Mouse (Mus musculus): Measurements from ENCODE around the gene Snrnp70.

Gene Snrnp70

GRCm38 (mm10) chr7:45335056-45335455 is 60.5 kb downstream of the Snrnp70 start, which contains the start of gene Hrc:
Hrc (plus strand) TSS chr7:45335290.
- DNase-seq, result no peak

GRCm38 (mm10) chr7:45334605-45335004 is 60.9 kb downstream of the Snrnp70 start:
- DNase-seq, result no peak

GRCm38 (mm10) chr7:45333431-45333982 is 62.0 kb downstream of the Snrnp70 start, which contains the start of gene Trpm4:
Trpm4 (minus strand) TSS chr7:45333780.
- peak; percentile 94 for DNase-seq

- DNase-seq, result peak; percentile 76
Measured at GRCm38 (mm10) chr7:45332685-45333425, 62.7 kb downstream of the Snrnp70 start.

DNA sequence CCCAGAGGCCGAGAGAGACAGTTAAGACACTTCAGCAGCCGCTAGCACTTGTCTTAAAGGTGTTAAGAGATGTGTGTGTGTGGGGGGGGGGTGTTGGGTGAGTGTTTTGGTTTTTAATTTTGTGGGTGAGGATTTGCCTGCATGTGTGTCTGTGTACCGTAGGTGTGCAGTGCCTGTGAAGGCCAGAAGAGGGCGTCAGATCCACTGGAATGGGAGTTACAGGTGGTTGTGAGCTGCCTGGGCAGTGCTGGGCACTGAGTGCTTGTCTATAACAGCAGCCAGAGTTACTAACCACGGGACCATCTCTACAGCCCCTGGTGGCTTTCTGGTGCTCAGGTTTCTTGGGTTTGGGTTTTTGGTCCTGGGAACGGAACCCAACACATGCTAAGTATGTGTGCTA is 64.0 kb downstream of the Snrnp70 start:
- no peak for DNase-seq

DNA sequence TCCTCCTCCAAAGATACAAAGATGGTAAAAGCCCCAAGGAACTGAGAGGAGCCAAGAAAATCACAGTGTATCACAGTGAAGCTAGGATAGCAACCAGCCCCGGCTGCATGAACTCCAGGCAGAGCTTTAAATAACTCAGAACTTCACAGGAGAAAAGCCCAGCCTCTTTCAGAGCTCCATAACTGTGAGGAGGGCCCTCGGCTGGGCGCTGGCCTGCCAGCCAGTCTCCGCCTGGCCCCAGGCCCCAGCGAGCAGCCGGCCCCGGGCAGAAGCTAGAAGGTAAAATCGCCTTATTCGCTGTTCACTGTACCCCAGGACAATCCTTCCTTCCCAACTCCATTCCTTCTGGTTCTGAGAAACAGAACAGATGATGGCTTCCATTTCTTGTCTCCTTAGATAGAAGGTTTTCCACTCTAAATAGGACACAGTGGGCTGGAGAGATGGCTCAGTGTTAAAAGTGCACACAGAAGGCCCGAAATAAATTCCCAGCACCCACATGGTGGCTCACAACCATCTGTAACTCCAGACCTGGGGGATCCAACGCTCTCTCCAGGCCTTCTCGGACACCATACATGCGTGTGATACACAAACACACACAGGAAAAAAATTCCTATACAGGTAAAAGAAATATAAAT is 66.6 kb downstream of the Snrnp70 start:
- no peak for DNase-seq
